Mouse (Mus musculus): Measurements from ENCODE around the gene Gm11032. TPM values are rescaled to one million over a fixed set of nuclear protein-coding genes. Genes with fewer than 3 reads are reported as not detected.

The Gm11032 gene
- total and polyA plus RNA-seq, 3 experiments: not detected

- peak; percentile 41; the same call in 1 of the 2 replicates for TF ChIP-seq ETS1 (IDR thresholded peaks at IDR 0.05; ENCODE audit: low read depth, low read length)
- no peak for TF ChIP-seq TAL1 (IDR thresholded peaks at IDR 0.05; ENCODE audit: low read length)
- 0 out of 4 replicates have a peak, but pooled peaks of 1 of the 2 experiments have one; percentile 23 for TF ChIP-seq EP300 (IDR thresholded peaks at IDR 0.05; ENCODE audit: low read depth in 1 of 2, low read length in 2 of 2)
- TF ChIP-seq BHLHE40 (IDR thresholded peaks at IDR 0.05; ENCODE audit: borderline replicate concordance, low read depth, low read length): no peak
- TF ChIP-seq GABPA (IDR thresholded peaks at IDR 0.05; ENCODE audit: low read depth, low read length): peak; percentile 80; the same call in 1 of the 2 replicates
- TF ChIP-seq TCF12 (IDR thresholded peaks at IDR 0.05; ENCODE audit: low read depth, low read length): 0 out of 2 replicates have a peak, but pooled peaks have one; percentile 12
- no peak for TF ChIP-seq POLR2AphosphoS5 (IDR thresholded peaks at IDR 0.05; ENCODE audit: borderline replicate concordance, low read depth, low read length)
- peak; percentile 31; the same call in 1 of the 2 replicates for TF ChIP-seq MAFK (IDR thresholded peaks at IDR 0.05; ENCODE audit: borderline replicate concordance, low read depth, low read length)
- Histone ChIP-seq H3K36me3 (ENCODE audit: control insufficient read depth in 1 of 2, insufficient read depth in 2 of 2, low read length in 2 of 2) (peaks cover 10 to 29% of the 10 kb centered on the region in 2 experiments), H3K27me3 (ENCODE audit: control insufficient read depth in 1 of 2, insufficient read depth in 2 of 2, low read length in 2 of 2) (no peaks in the 10 kb centered on the region), H3K27ac (ENCODE audit: control insufficient read depth, low read depth, low read length) (peak overlapping the region; percentile 26; the same call in 1 of the 2 replicates), H3K4me1 (ENCODE audit: control insufficient read depth in 1 of 2, insufficient read depth in 2 of 2, low read length in 2 of 2) (peaks cover 20 to 25% of the 10 kb centered on the region in 2 experiments), H3K9ac (ENCODE audit: control insufficient read depth, low read depth, low read length, poor library complexity, severe bottlenecking) (no peak overlapping the region), H3K9me3 (replicated peaks; ENCODE audit: insufficient read depth, low read length) (no peaks in the 10 kb centered on the region), H3K79me2 (ENCODE audit: control insufficient read depth, insufficient read depth, low read length, poor library complexity) (no peaks in the 10 kb centered on the region), H3K4me3 (ENCODE audit: control insufficient read depth in 1 of 2, insufficient read depth in 1 of 2, low read depth in 2 of 2, low read length in 2 of 2) (no peak overlapping the region)
- DNase-seq (ENCODE audit: low read depth, low spot score): peak; percentile 68
Observed at GRCm38 (mm10) chr11:4661324-4661723, 41.5 kb downstream of the Gm11032 start.

GRCm38 (mm10) chr11:4661871-4662495, 42.1 kb downstream of the Gm11032 start:
- Histone ChIP-seq H3K27me3 (ENCODE audit: control insufficient read depth in 1 of 2, insufficient read depth in 2 of 2, low read length in 2 of 2) (no peaks in the 10 kb centered on the region), H3K9me3 (replicated peaks; ENCODE audit: insufficient read depth, low read length) (no peaks in the 10 kb centered on the region), H3K4me1 (ENCODE audit: control insufficient read depth in 1 of 2, insufficient read depth in 2 of 2, low read length in 2 of 2) (peaks cover 20 to 25% of the 10 kb centered on the region in 2 experiments), H3K79me2 (ENCODE audit: control insufficient read depth, insufficient read depth, low read length, poor library complexity) (no peaks in the 10 kb centered on the region), H3K27ac (ENCODE audit: control insufficient read depth, low read depth, low read length) (peak overlapping the region; percentile 26; the same call in 1 of the 2 replicates), H3K9ac (ENCODE audit: control insufficient read depth, low read depth, low read length, poor library complexity, severe bottlenecking) (no peak overlapping the region), H3K4me3 (ENCODE audit: control insufficient read depth in 1 of 2, insufficient read depth in 1 of 2, low read depth in 2 of 2, low read length in 2 of 2) (no peak overlapping the region), H3K36me3 (ENCODE audit: control insufficient read depth in 1 of 2, insufficient read depth in 2 of 2, low read length in 2 of 2) (peaks cover 10 to 29% of the 10 kb centered on the region in 2 experiments)
- DNase-seq (ENCODE audit: low read depth, low spot score): no peak
- TF ChIP-seq RAD21 (IDR thresholded peaks at IDR 0.05; ENCODE audit: low read depth, low read length): no peak
- no peak for TF ChIP-seq CHD1 (IDR thresholded peaks at IDR 0.05; ENCODE audit: low read depth, low read length)
- TF ChIP-seq POLR2AphosphoS2 (IDR thresholded peaks at IDR 0.05; ENCODE audit: low read length): no peak
- no peak for TF ChIP-seq E2F4 (IDR thresholded peaks at IDR 0.05; ENCODE audit: borderline replicate concordance, low read depth, low read length)
- TF ChIP-seq SIN3A (IDR thresholded peaks at IDR 0.05; ENCODE audit: low read length): no peak
- TF ChIP-seq JUND (IDR thresholded peaks at IDR 0.05; ENCODE audit: low read depth, low read length): no peak
- no peak for TF ChIP-seq TAL1 (IDR thresholded peaks at IDR 0.05; ENCODE audit: low read length)
- TF ChIP-seq UBTF (IDR thresholded peaks at IDR 0.05; ENCODE audit: borderline replicate concordance, insufficient read depth, low read depth, low read length): no peak
- no peak for TF ChIP-seq CTCF (IDR thresholded peaks at IDR 0.05 in 2 of 3, conservative IDR thresholded peaks at IDR 0.05 in 1 of 3; ENCODE audit: control insufficient read depth in 1 of 3, insufficient read depth in 1 of 3, low read depth in 2 of 3, low read length in 3 of 3, poor library complexity in 1 of 3, severe bottlenecking in 1 of 3)
- no peak for TF ChIP-seq EP300 (IDR thresholded peaks at IDR 0.05; ENCODE audit: low read depth in 1 of 2, low read length in 2 of 2)
- TF ChIP-seq MYB (IDR thresholded peaks at IDR 0.05; ENCODE audit: low read depth, low read length): no peak
- TF ChIP-seq POLR2A (IDR thresholded peaks at IDR 0.05; ENCODE audit: control insufficient read depth in 1 of 2, insufficient read depth in 1 of 2, low read depth in 1 of 2, low read length in 2 of 2, poor library complexity in 1 of 2): no peak
- TF ChIP-seq BHLHE40 (IDR thresholded peaks at IDR 0.05; ENCODE audit: borderline replicate concordance, low read depth, low read length): no peak
- TF ChIP-seq ZMIZ1 (IDR thresholded peaks at IDR 0.05; ENCODE audit: low read depth, low read length): no peak
- no peak for TF ChIP-seq USF1 (IDR thresholded peaks at IDR 0.05; ENCODE audit: low read depth, low read length)
- TF ChIP-seq MAZ (IDR thresholded peaks at IDR 0.05; ENCODE audit: low read depth, low read length): no peak
